Mouse (Mus musculus) liver, adult 2 months (tissue): ENCODE results near the gene Cabp4.

Source experiments
- CTCF ChIP-seq: fragments of 200-500 bp; IDR thresholded peaks from 2 replicates; pipeline ENCODE4 v1.5.1; 2011; ENCODE audit warnings: low read depth, low read length, control low read depth
- POLR2A ChIP-seq: fragments of 200-500 bp; IDR thresholded peaks from 2 replicates; pipeline ENCODE4 v1.6.1; 2011; ENCODE audit warnings: low read length, control low read depth; ENCODE audit not compliant: insufficient read depth; ENCODE audit errors: extremely low read depth

DNA sequence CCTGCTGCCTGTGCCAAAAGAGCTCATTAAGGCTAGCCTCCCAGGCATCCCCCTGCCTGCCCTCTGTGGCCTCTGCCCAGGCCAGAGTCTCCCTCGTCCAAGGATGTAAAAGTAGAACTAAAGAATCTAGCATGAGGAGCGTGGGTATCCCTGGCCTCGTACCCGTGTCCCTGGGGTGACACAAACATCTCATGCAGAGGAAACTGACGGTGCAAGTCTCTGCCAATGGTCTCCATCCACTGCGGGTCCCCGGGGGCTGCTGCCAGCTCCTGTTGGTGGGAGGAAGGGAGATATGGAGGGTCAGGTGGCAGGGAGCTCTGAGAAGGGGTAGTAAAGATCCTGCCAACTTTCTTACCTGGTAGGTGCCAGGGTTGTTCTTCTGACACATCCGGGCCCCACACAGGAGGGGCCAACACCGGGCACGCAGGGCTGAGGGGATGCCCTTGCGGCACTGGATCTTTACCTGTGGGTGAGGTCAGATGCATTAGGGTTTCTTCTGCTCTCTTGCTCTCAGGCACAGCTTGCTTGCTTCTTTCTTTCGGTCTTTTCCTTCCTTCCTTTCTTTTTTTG, 45.3 kb upstream of the Cabp4 start:
- TF ChIP-seq CTCF (no peak), POLR2A (no peak)
